Mouse (Mus musculus): ENCODE results near the gene Zfp992.
"Not testable (repeated sequence)": the region's sequence is repeated elsewhere in the genome, so short reads cannot be mapped to it uniquely, and the experiment has no call there.

DNA sequence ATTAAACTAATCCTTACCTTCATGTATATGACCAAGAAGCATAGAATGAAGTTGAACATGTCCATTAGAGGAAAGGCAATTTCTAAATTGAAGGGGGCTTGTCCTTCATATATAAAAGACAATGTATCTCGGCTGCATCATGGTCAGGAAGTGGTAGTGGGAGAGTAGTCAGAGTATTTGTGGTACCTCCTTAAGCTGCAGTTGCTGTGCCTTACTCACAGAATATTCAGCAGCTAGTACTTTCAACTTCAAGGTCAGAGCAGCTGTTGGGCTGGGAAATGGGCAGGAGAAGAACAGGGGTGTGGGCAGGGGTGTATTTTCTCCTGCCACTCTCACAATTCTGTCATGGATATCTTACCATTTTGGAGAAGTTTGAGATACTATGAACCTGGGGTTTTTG is 37.9 kb downstream of the Zfp992 start:
- not testable (repeated sequence) for TF ChIP-seq POLR2A (IDR thresholded peaks at IDR 0.05; ENCODE audit: insufficient read length, low read depth); MYOD1 (IDR thresholded peaks at IDR 0.05; ENCODE audit: control insufficient read depth in 1 of 3, insufficient read length in 2 of 3, low read depth in 2 of 3); E2F4 (IDR thresholded peaks at IDR 0.05; ENCODE audit: insufficient read depth)

Data from myocyte (in vitro differentiated cells).